Mouse (Mus musculus) gastrocnemius, postnatal 36 days (tissue): ENCODE measurements at regions not wholly inside any gene's neighbourhood (a gene's known extent, or its start where the extent isn't known, plus 50 kb on each side); places are given as distances from the start of the nearest gene placed in this dataset.

Source experiments
- DNase-seq, 2 experiments: peaks; one replicate each; pipeline ENCODE4 v3.0.0; 2022
- intact Hi-C: fragments of 180-260 bp; cut with DNase I; formaldehyde crosslinking; loops from one replicate; pipeline ENCODE4 v1.15.1; 2025

DNA sequence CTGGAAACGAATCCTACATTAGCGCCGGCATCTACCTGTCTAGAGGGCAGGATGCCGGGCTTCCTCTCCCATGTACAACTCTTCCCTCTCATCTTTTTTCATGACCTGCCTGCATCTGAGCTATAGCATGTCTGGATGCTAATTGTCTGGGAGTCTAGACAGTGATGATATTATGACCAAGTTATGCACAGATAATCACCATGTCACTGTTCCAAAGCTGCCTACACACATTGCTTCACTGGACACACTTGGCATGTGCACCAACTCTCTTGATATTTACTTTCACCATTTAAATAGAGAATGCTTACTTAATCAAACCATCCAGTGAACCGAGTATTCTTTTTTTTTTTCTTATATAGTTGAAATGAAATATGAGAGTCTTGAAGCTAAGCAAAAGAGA is 270.2 kb upstream of the Runx1 start:
- intact Hi-C loops: no loop called here
- DNase-seq: no peak

DNA sequence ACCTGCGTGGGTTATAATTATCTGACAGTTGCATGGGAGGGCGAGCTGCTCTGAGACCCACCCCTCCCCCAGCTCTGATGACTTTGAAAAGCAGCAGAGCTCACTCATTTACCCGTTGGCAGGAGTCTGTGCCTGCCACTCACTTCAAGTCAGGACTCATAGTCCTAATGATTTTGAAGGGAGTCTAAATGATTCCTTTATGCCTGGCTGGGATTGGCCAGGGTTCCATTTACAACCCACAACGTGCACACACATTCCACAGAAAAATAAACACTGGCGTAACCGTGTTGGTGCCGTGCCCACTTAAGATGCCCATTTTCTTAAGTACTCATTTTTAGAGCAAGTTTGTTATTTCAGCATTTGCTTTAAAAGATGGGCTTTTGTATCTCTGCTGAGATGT is 266.8 kb upstream of the Runx1 start:
- no peak for DNase-seq
- intact Hi-C loops: no loop called here

DNA sequence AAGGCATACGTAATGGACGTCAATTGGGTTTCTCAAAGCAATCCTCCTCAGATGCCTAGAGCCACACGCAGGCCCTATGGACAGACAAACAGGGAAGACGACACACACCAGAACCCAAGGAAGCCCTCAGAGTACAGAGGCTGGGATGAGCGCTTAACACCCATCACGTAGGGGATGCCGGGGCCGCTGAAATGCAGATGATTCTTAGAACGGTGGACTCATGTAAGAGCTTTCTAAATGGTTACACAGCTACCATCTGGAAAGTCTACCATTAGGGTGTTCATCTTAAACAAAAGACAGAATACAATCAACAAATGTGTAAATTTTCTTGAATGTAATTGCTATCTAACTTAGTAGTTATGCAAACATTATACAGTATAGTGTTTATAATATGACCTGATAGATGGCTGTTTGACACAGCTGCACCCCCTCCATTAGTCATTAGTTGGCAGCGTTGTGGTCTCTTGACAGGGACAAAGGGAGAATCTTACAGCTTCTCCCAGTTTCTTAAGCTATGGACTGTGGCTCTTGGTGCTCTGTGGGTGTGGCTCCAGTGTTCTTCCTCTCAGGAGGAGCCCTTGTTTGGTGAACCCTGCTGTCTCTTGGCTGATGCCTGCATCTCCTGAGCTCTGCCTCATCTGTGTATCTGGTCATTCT is 259.4 kb upstream of the Runx1 start:
- intact Hi-C loops: no loop called here
- DNase-seq: no peak

DNA sequence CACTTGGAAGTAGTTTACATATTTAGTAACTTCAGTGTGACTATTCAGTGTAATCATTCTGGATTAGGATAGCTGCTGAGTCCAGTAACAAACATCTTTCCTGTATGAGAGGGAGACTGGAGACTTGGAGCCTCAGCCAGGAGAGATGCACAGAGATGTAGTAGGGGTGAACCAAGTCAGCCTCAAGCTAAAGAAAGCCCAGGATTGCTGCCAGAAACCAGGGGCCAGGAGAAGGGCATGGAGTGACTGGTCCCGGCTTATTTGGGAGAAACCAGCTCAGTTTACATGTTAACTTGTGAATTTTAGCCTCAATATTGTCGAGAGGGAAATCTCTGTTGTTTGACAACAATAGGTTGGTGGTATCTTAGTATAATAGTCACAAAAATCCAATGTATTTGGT is 257.8 kb upstream of the Runx1 start:
- intact Hi-C loops: no loop called here
- DNase-seq: no peak

DNA sequence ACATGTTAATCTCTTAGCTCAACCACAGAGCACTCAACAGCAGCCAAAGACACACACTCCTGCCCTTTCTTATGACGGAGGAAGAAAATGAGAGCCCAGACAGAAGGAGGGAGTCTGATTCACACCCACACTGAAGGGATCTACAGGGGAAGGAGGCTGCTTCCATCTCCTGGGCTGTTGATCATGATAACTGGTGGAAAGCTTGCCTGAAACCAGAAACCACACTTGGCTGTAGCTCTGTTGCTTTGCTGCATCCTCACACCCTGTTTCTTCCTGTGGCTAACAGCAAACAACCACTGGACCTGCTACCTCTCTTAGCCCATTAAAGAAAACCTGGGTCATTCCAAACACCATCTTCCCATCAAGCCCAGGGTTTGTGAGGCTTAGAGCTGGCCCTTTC is 257.2 kb upstream of the Runx1 start:
- no peak for DNase-seq
- intact Hi-C loops: no loop called here

DNA sequence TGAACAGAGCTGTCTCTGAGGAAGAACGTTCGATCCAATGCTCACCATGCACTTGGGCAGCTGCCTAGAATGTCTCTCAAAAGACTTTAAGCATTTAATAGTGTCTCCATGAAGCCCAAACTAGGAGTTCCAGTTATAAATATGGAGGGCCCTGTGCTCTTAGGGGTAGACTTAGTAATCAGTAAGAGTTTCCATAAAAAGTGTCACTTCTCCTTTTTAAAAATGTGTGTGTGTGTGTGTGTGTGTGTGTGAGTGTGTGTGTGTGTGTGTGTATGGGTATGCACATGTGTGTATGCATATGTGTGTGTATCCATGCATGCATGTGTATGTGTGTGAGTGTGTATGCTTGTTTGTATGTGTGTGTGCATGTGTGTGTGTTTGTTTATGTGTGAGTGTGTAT is 255.6 kb upstream of the Runx1 start:
- DNase-seq: no peak
- intact Hi-C loops: no loop called here

DNA sequence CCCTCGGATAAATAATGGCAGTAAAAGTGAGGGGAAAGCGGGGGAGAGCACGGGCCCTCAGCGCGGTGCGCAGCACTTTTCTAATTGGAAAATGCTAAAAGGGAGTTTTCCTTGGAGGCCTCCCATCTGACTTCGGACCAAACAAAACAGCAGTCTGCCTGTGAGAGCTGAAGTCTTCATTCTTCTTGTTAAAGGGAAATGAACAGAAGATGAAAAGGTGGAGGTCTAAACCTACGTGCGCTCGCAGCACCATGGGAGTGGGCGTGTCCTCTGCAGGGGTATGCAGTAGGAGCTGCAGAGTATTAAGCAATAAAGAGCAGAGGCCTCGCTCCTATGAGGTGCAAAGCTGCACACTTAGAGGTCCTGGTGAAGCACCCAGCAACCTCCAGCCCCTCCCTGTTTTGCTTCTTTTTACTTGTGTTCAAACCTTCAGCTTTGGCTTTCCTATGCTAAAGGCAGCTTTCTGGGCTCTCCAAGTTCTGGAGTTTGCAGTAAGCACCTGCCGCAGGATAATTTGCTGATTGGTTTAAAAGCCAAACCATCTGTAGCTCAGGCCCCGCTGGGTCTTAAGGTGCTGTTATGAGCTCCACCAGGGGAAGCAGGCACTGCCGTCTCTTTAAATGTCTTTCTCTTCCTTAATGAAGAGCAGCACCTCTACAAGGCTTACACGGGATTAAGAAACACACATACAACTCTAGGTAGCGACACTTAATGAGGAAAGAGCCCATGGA is 253.9 kb upstream of the Runx1 start:
- intact Hi-C loops: no loop called here

DNA sequence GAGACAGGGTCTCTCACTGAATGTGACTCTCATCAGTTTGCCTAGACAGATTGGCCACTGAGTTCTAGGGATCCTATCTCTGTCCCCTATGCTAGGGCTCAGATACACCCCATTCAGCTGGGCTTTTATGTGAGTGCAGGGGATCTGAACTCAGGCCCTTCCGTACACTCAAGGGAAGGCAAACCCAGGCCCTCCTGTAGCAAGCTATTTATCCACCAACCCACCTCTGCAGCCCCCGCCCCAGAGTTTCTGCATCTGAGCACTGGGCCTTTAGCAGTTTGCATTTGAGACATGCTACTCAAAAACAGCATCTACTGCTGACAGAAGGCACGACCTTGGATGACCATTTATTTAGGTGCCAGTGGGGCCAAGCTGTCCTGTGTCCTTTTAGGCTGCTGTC is 253.0 kb upstream of the Runx1 start:
- intact Hi-C loops: no loop called here
- DNase-seq: no peak

More for the DNA sequence above, 253.9 kb upstream of the Runx1 start:
- DNase-seq: peak; percentile 27 to 41

DNA sequence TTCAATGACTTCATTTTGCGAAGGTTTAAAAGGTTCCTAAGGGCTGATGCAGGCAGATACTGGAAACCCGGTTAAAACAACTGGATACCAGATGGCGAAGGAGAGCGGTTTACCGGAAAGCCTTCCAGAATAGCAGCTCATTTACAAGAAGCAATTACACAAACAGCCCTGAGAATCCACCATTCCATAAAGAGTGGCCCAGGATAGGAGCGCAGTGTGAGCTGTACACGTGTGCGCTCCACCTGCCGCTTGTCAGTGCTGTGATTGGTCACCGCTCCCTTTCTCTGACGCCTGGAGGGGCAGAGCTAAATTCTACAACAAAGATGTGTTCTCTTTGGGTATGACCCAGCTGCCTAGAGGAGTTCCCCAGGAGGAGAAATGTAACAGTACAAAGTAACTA is 249.5 kb upstream of the Runx1 start:
- intact Hi-C loops: no loop called here

DNA sequence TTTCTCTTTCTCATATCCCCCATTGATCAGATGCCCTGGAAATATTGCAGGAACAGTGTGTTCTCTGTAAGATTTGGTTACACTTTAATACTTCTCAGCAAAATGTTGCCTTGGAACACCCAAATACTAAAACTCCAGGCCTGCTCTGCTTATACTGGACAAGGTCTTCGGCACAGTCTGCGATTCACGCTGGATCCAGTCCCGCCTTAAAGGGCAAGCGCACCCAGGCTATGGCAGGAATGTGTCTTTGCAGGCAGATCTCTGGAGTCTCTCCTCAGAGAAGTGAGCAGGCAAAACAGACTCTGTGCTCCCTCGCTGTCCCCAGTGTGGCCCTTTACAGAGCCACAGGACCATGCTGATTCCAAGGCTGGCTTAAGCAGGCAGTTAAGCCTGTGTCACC is 246.2 kb upstream of the Runx1 start:
- intact Hi-C loops: no loop called here
- DNase-seq: peak; percentile 53 to 74

More for the DNA sequence above, 249.5 kb upstream of the Runx1 start:
- DNase-seq: no peak

DNA sequence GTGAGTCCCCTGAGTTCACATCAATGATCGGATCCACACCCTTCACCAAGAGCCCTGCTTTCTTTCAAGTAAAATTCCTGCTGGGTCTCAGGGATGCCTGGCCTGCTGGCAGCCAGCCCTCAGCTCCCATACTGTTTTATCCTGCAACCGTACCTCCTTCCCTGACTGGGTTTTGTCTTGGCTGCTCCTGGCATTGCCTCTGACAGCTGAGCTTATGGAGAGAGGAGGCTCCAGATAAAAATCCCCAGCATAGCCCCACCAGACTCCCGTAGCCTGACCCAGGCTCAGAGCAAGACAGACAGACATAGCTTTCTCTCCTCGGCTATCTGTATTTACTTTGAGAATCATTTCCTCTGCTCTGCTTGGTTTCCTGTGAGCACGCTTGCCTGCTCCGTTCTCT is 245.8 kb upstream of the Runx1 start:
- intact Hi-C loops: no loop called here
- DNase-seq: no peak

DNA sequence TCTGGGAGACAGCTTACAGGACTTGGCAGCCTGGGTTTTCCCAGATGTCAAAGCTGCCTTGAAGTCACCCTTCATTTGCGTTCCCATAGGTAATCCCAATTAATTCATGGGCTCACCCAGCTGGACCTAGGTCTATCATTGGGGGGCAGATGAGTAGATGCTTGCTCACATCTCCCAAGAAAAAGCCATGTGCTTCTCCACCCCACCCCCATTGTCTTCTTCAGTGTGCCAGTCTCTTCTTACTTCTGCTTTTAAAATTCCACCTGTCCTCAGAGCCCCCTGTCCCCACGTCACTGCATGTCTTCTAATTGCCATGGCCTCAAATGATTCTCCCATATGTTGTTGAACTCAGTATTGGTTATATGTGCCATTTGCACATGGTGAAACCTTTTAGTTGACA is 240.9 kb upstream of the Runx1 start:
- intact Hi-C loops: no loop called here
- no peak for DNase-seq

DNA sequence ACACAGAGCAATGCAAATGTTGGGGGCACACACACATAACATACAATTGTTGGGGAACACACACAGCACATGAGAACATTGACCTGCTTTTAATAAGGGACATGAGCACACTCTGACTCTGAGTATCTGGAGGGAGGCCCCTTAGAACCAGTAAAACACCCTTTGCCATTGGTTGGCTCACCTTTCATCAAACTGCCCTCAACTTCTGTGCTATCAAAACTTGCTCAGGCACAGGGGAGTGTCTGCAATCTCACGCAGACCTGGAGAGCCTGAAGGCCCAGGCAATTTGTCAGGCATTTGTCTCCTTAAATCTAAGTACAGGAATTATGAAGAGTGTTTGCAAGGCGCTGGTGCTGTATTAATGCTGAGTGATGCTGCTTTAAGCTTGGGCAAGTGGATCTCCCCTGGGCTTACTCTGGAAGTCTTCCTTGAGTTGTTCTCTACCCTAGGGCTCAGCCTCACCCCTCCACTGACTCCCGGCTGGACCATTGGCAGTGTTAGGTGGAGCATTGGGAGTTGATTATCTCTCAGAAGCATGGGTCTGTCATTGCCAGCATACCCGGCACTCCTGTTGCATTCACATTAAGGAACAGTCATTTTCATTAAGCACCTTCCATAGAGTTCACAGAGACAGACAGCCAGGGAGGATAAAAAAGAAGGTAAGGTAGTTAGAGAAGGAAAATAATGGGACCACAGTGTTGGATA is 235.7 kb upstream of the Runx1 start:
- intact Hi-C loops: no loop called here
- DNase-seq: no peak

DNA sequence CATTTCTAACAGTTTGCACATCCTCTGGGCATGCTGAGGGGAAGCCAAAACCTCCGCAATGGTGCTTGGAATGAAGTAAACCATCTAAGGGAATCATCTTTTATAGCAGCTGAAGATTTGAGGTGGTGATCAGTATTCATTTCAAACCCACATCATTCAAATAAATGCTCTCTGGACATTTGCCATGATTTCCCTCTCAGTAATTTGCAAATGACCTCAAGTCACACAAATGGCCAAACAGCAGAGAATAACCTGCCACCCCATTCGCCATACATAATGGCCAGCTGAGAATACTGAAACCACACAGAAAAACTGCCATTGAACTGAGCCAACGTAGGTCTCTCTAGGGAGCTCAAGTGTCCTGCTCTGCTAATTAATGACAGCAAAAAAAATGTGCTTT is 230.3 kb upstream of the Runx1 start:
- intact Hi-C loops: no loop called here

DNA sequence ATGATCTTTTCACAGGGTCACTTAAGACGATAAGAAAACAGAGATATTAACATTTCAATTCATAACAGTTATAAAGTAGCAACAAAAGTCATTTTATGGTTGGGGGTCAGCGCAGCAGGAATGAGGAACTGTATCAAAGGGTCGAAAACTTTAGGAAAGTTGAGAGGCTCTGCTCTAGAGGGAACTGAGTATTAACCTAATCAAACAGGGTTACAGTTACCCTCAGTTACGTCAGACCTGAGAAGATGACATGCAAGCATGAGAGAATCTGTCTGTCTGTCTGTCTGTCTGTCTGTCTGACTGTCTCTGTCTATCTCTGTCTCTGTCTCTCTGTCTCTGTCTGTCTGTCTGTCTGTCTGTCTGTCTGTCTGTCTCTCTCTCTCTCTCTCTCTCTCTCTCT is 229.6 kb upstream of the Runx1 start:
- DNase-seq: no peak
- intact Hi-C loops: no loop called here

More for the DNA sequence above, 230.3 kb upstream of the Runx1 start:
- DNase-seq: no peak

DNA sequence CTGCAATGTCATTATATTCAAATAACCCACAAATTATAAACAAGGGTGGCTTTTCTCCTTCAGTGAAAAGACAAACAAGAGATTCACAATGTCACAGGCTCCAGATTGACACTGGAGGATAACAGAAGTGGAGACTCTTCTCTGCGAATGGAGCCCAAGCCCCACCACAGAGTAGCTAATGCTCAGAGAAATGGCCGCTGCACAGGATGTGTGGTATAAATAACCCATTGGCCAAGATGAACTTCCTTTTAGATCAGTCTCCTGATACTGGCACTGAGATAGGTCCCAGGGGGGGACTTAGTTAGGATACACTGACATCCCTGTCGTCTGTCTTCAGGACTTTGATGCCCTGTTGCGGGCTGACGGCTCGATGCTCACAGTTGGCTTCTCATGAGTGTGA is 225.3 kb upstream of the Runx1 start:
- intact Hi-C loops: no loop called here
- no peak for DNase-seq

DNA sequence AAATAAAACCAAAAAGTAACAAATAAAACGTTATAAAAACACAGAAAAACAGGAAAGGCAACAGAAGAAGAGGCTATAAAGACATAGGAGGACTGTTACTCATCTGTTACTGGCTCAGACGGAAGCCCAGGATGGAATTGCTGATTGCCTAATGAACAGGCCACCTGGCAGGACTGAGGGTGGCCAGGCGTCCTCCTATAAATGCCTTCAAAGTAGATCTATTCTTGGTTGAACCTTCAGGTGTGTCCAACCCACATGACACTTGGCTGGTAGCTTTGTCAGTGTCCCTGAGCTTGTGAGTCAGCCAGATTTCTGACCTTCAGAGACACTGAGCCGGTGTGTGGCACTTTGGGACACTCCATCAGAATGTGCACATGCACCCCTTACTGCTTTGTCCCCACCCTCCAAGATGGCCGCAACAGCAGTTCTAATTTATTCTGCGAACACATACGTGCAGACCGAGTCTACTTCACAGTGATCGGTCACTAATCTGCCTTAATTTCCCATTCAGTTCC is 222.5 kb upstream of the Runx1 start:
- DNase-seq: no peak
- intact Hi-C loops: no loop called here

DNA sequence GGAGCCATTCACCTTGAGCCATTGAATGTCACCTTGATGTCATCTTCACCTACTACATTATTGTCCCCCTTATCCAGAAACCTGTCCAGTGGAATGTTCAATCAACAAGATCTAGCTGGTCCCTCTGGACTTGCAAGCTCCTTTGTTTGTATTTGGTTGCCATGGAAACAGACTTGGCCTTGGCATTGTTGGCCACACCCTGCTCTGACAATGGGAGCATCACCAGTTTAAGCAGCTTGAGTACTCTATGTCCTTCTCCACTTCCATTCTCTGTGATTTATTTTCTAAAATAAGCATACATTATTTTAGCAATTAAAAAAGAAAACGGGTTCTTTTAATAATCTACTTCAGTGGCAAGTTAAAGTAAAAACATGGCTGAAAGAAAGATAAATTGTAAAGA is 221.6 kb upstream of the Runx1 start:
- no peak for DNase-seq

DNA sequence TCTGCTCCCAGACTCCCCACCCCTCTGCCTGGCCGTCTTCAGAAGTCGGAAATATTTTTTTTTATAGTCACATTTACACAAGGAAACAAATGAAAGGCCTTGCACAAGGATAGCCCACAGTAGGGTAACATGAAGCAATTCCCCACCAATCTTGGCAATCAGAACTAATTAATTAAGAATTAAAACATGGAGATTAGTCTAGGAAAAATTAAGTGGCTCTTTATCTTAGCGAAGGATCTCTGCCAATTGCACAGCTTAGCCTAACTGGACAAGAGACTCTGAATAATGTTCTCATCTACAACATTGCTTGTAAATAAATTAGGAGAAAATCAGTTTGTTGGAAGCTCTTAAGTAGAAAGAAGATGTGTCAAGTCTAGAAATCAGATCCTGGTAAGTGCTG is 220.3 kb upstream of the Runx1 start:
- DNase-seq: no peak
- intact Hi-C loops: no loop called here

More for the DNA sequence above, 221.6 kb upstream of the Runx1 start:
- intact Hi-C loops: no loop called here

DNA sequence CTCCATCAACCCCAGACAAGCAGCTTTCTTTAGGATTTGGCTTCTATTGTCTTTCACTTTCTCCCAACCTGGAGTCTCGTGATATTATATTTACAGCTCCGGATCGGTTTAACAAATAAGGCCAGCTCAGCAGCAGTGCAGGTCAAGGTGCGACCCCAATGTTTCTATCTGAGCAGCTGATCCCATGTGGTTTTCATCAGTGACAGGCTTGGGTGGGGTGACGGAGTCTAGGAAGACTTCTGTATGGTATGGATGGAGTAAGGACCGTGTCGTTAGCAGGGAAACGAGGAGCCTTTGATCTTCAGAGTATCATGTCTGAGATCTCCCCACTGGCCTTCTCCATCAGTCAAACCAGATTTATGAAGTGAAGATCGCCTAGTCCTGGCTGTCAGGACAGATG is 217.4 kb upstream of the Runx1 start:
- no peak for DNase-seq
- intact Hi-C loops: no loop called here

DNA sequence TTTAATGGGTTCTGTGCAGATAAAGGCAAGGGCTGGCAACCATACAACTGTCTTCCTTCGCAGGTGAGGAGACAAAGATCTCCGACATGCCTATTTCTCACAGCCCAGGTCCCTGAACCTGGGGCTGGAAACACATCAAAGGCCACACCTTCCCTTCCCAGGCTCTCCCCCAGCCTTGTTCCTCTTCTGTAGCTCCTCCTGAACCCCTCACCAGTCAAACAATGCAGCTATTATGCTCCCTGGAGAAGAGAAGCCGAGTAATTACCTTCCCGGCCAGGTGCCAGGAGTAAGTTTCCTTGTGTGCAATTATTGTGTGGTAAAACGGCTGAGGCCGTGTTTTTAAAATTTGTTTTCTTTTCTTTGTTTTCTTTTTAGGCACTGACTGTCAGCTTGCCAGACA is 217.0 kb upstream of the Runx1 start:
- intact Hi-C loops: no loop called here
- DNase-seq: no peak

DNA sequence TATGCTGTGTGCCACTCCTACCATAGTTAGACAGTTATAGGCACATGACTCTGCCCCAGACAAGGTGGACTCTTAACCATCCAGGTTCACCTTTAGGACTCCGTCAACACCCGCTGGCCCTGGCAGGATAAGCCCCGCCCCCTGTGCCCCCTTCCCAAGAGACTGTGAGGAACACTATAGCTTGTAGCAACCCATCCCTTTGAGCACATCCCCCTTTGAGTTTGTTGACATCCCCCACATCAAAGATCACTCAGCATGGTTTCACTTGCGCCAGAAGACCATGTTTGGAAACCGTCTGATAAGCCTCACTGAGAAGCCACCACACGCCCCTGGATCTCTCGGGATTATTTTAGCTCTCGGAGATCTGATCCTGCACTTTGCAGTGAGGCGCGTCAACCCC is 216.5 kb upstream of the Runx1 start:
- no peak for DNase-seq
- intact Hi-C loops: no loop called here
